Comparison of ENCODE assay signal across 11 mouse cellular contexts in the genomic region with DNA sequence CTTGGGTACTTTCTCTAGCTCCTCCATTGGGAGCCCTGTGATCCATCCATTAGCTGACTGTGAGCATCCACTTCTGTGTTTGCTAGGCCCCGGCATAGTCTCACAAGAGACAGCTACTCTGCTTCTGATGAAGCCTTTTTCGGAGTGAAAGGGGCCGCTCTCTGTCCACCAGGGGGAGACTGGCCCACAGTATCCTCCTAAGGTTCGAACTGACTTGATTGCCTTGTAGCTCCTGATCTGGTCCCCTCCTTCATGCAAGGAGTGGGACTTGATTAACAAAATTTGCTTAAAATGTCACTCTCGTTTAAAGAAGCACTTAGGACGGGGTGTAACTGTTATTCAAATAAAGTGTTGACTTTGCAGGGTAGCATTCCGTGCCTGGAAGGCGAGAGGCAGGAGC.
DNase-seq lines count a peak whose midpoint lies in the region; ATAC-seq lines count a peak whose summit lies in the region.
"Had no signal": no experiment of that assay in that cellular context is flagged by ENCODE, and none has a peak within 500 bp of the region (broad histone marks: within the 10 kb centered on the region; RNA-seq: fewer than 3 reads in every experiment).

No protein-coding gene starts in this region.

- intact Hi-C loops in gastrocnemius, postnatal 14 days (cut with DNase I; ENCODE audit: low total_unique reads) = no loop called here

- H3K27ac ChIP-seq in kidney, embryonic 15.5 days = no peak overlapping the region
- H3K27ac ChIP-seq: macrophage had no signal

- H3K4me1 ChIP-seq in kidney, embryonic 15.5 days = peaks cover 4% of the 10 kb centered on the region; the same call in 1 of the 2 replicates

- H3K9ac ChIP-seq in kidney, embryonic 15.5 days = no peak overlapping the region

- WGBS in kidney, embryonic 15.5 days = 41% methylated on average over 8 of the region's 8 CpGs

- H3K9me3 ChIP-seq in kidney, embryonic 15.5 days (replicated peaks) = no peaks in the 10 kb centered on the region

- H3K36me3 ChIP-seq in kidney, embryonic 15.5 days = no peaks in the 10 kb centered on the region

- 0 out of 2 replicates have a peak, but pooled peaks have one; percentile 29 for ATAC-seq in kidney, embryonic 15.5 days (replicated peaks; ENCODE audit: low FRiP score)

- no peak overlapping the region for H3K4me3 ChIP-seq in kidney, embryonic 15.5 days (replicated peaks)

- no peak overlapping the region for H3K4me2 ChIP-seq in kidney, embryonic 15.5 days

- DNase-seq in kidney, postnatal 14 days = no peak
- DNase-seq in right cerebral cortex, postnatal 4 days = peak; percentile 23
- no peak for DNase-seq in right cerebral cortex, adult 18-20 months
- peak; percentile 57 for DNase-seq in embryo, embryonic 10.5 days (ENCODE audit: low spot score)
- peak; percentile 36 for DNase-seq in retina, postnatal 1 day
- DNase-seq in gastrocnemius, postnatal 14 days = no peak
- DNase-seq in left cerebral cortex, adult 11 months (ENCODE audit: low spot score) = no peak
- DNase-seq: heart, adult 11 months; thymus, adult 18-20 months had no signal

- H3K27me3 ChIP-seq in kidney, embryonic 15.5 days = no peaks in the 10 kb centered on the region

Comparison
In these comparisons a context has a peak if more than half of its experiments do, and no peak if none do; other contexts are left out.
1. DNase-seq: peak in right cerebral cortex, postnatal 4 days (single experiment), embryo, embryonic 10.5 days (single experiment) and retina, postnatal 1 day (single experiment); none in kidney, postnatal 14 days (single experiment), right cerebral cortex, adult 18-20 months (single experiment), gastrocnemius, postnatal 14 days (single experiment) and left cerebral cortex, adult 11 months (single experiment).